Mouse (Mus musculus): Measurements from ENCODE around the gene Cyb5d1. TPM values are rescaled to one million over a fixed set of nuclear protein-coding genes. Genes with fewer than 3 reads are reported as not detected.
A peak's percentile ranks its signal among the peaks of the same experiment; 100 is the strongest.

Cyb5d1 gene
- polyA plus RNA-seq, 1 experiment from 2014 or later: 51.6 TPM

GRCm38 (mm10) chr11:69420554-69421000 lies 25.1 kb upstream of the Cyb5d1 start:
- peak overlapping the region; percentile 100 for H3K27ac ChIP-seq
- no peaks in the 10 kb centered on the region for H3K36me3 ChIP-seq
- 7% methylated on average over 10 of the region's 10 CpGs for WGBS
- no peak for DNase-seq (ENCODE audit: low spot score)
- H3K27me3 ChIP-seq (ENCODE audit: low read depth, poor library complexity, severe bottlenecking): peaks cover 38% of the 10 kb centered on the region
- no peaks in the 10 kb centered on the region for H3K9me3 ChIP-seq (replicated peaks)
- H3K4me3 ChIP-seq: peak overlapping the region; percentile 87
- H3K4me1 ChIP-seq: peaks cover 61% of the 10 kb centered on the region

GRCm38 (mm10) chr11:69419813-69420553 lies 24.6 kb upstream of the Cyb5d1 start:
- WGBS: under 1% methylated on average over 30 of the region's 31 CpGs
- H3K27me3 ChIP-seq (ENCODE audit: low read depth, poor library complexity, severe bottlenecking): peaks cover 38% of the 10 kb centered on the region
- DNase-seq (ENCODE audit: low spot score): peak; percentile 72
- H3K9me3 ChIP-seq (replicated peaks): no peaks in the 10 kb centered on the region
- H3K4me1 ChIP-seq: peaks cover 67% of the 10 kb centered on the region
- H3K4me3 ChIP-seq: peak overlapping the region; percentile 87
- H3K27ac ChIP-seq: peak overlapping the region; percentile 100
- no peaks in the 10 kb centered on the region for H3K36me3 ChIP-seq

DNA sequence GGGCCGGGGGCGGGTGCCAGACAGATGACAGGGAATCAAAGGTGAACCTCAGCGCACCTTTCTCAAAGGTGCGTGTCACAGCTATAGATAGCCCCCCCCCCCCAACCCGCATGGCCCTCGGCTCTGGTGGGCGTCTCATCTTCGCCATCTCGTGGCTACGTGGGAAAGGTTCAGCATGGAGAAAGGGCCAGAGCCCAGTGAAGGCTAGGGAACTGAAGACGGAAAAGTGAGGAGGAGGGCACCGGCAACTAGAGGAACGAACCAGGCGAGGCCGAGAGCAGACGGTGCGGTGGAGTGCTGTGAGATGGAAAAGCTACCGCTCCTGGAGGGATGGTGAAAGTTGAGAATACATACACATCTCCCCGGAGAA lies 24.0 kb upstream of the Cyb5d1 start:
- Histone ChIP-seq H3K9me3 (replicated peaks) (no peaks in the 10 kb centered on the region), H3K4me1 (peaks cover 72% of the 10 kb centered on the region), H3K27ac (peak overlapping the region; percentile 100), H3K4me3 (peak overlapping the region; percentile 87), H3K36me3 (no peaks in the 10 kb centered on the region), H3K27me3 (ENCODE audit: low read depth, poor library complexity, severe bottlenecking) (peaks cover 38% of the 10 kb centered on the region)
- WGBS: 0% methylated on average over 19 of the region's 19 CpGs
- peak; percentile 71 for DNase-seq (ENCODE audit: low spot score)

- peaks cover 33% of the 10 kb centered on the region for H3K27me3 ChIP-seq (ENCODE audit: low read depth, poor library complexity, severe bottlenecking)
- peak overlapping the region; percentile 87 for H3K4me3 ChIP-seq
- under 1% methylated on average over 45 of the region's 45 CpGs for WGBS
- peaks cover 4% of the 10 kb centered on the region for H3K36me3 ChIP-seq
- H3K9me3 ChIP-seq (replicated peaks): no peaks in the 10 kb centered on the region
- DNase-seq (ENCODE audit: low spot score): peak; percentile 96
- peaks cover 79% of the 10 kb centered on the region for H3K4me1 ChIP-seq
- peak overlapping the region; percentile 100 for H3K27ac ChIP-seq
These were observed 23.3 kb upstream of the Cyb5d1 start for GRCm38 (mm10) chr11:69418481-69419442.

- Histone ChIP-seq H3K4me1 (peaks cover 89% of the 10 kb centered on the region), H3K4me3 (peak overlapping the region; percentile 87), H3K36me3 (peaks cover 15% of the 10 kb centered on the region), H3K27me3 (ENCODE audit: low read depth, poor library complexity, severe bottlenecking) (peaks cover 22% of the 10 kb centered on the region), H3K27ac (peak overlapping the region; percentile 100), H3K9me3 (replicated peaks) (no peaks in the 10 kb centered on the region)
- peak; percentile 94 for DNase-seq (ENCODE audit: low spot score)
- WGBS: under 1% methylated on average over 39 of the region's 39 CpGs
These were observed 22.3 kb upstream of the Cyb5d1 start for GRCm38 (mm10) chr11:69417449-69418384.

DNA sequence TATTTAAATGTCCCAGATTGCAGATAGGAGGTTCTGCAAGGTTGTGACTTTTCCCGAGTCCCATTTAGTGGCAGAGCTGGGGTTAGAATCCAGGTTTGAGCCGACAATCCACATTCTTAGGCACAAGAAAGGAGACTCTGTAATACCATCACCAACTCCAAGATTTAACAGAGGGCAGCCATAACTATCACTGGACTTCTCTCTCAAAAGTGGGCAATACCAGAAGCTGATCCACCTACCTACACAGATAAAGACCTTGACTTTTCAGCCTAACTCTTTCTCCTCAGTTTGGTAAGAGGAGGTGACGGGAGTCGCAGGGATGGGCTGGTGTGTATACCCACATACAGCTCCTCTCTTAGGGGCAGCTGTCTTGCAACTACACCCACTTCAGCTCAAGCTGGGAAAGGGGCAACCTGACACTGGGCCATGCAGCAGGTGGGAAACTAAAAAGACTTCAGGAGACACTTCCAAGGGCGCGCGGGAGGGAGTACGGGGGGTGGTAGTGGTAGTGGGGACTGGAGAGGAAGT lies 21.6 kb upstream of the Cyb5d1 start:
- Histone ChIP-seq H3K4me3 (peak overlapping the region; percentile 87), H3K4me1 (peaks cover 97% of the 10 kb centered on the region), H3K27ac (peak overlapping the region; percentile 100), H3K27me3 (ENCODE audit: low read depth, poor library complexity, severe bottlenecking) (peaks cover 15% of the 10 kb centered on the region), H3K9me3 (replicated peaks) (no peaks in the 10 kb centered on the region), H3K36me3 (peaks cover 22% of the 10 kb centered on the region)
- no peak for DNase-seq (ENCODE audit: low spot score)
- 2% methylated on average over 8 of the region's 8 CpGs for WGBS

DNA sequence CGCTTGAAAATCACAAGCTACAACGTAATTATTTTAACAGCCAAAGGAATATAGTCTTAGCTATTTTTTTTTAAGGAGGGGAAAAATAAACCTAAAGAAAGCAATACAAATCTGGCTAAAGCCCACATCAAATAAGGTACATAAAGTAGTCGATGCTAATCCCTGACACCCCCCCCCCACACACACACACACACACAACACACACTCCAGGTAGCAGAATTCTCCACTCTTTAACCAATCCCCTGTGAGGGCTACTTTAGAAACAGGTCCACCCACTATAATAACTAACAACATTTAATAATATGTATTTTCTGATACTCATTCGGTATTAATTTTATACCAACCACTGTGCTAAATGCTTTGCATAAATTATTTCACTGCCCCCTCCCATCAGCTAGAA lies 21.1 kb upstream of the Cyb5d1 start:
- H3K36me3 ChIP-seq: peaks cover 27% of the 10 kb centered on the region
- no peaks in the 10 kb centered on the region for H3K9me3 ChIP-seq (replicated peaks)
- peaks cover 98% of the 10 kb centered on the region for H3K4me1 ChIP-seq
- peak overlapping the region; percentile 87 for H3K4me3 ChIP-seq
- WGBS: under 1% methylated on average over 4 of the region's 4 CpGs
- peaks cover 10% of the 10 kb centered on the region for H3K27me3 ChIP-seq (ENCODE audit: low read depth, poor library complexity, severe bottlenecking)
- no peak for DNase-seq (ENCODE audit: low spot score)
- peak overlapping the region; percentile 100 for H3K27ac ChIP-seq

DNA sequence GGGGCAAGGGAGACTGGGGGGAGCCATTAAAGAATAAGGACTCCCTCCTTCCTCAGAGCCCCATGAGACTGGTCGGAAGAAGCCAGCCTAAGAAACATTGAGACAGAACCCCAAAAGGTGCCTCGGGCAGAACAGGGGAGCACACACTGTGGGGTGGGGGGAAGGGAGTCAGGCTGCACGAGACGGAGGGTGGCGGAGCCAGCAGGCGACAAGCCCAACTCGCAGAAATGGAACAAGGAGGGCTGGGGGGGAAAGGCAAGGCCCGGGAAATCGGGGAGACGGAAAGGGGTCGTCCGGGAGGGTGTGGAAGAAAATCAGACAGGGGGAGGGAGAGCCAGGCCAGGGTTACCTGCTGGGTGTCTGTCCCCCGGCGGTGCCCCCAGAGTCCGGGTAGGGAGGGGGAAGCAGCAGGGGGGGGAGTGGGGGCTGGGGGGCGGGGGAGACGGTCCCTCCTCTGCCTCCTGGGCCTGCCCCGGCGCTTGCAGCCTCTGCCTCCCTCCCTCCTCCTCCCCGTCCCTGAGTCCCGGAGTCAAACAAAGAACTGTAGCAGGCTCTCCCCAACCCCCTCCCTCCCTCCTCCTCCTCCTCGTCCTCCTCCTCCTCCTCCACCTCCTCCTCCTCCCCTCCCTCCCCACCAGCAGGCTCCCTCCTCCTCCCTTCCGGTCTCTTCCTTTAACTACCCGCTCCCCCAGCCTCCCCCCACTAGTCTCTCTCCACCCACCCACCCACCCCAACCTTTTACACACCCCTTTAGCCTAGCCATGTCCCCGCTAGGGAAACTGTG lies 20.4 kb upstream of the Cyb5d1 start:
- Histone ChIP-seq H3K4me3 (peak overlapping the region; percentile 87), H3K27ac (peak overlapping the region; percentile 100), H3K9me3 (replicated peaks) (no peaks in the 10 kb centered on the region), H3K36me3 (peaks cover 27% of the 10 kb centered on the region), H3K4me1 (peaks cover 92% of the 10 kb centered on the region), H3K27me3 (ENCODE audit: low read depth, poor library complexity, severe bottlenecking) (peaks cover 4% of the 10 kb centered on the region)
- DNase-seq (ENCODE audit: low spot score): peak; percentile 89
- under 1% methylated on average over 16 of the region's 25 CpGs for WGBS

DNA sequence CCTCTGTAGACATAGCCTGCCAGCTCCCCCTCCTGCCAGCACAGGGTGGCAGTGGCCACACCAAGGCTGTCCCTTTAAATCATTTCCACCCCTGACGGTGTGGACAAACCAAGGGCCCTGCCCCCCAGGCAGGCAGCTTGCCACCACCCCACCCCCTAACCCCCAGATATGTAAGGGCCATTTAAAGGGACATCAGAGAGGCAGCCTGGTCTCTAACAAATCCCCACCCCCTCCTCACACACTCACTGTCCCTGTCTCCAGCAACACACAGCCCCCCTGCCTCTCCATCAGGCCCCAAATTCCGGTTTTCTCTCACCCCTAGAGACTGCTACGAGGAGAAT lies 19.9 kb upstream of the Cyb5d1 start:
- Histone ChIP-seq H3K4me1 (peaks cover 92% of the 10 kb centered on the region), H3K36me3 (peaks cover 27% of the 10 kb centered on the region), H3K9me3 (replicated peaks) (no peaks in the 10 kb centered on the region), H3K27ac (peak overlapping the region; percentile 100), H3K27me3 (ENCODE audit: low read depth, poor library complexity, severe bottlenecking) (no peaks in the 10 kb centered on the region), H3K4me3 (peak overlapping the region; percentile 87)
- DNase-seq (ENCODE audit: low spot score): no peak
- WGBS: 0% methylated on average over 3 of the region's 3 CpGs

- Histone ChIP-seq H3K27ac (peak overlapping the region; percentile 100), H3K4me3 (peak overlapping the region; percentile 87), H3K9me3 (replicated peaks) (no peaks in the 10 kb centered on the region), H3K27me3 (ENCODE audit: low read depth, poor library complexity, severe bottlenecking) (no peaks in the 10 kb centered on the region), H3K4me1 (peaks cover 90% of the 10 kb centered on the region), H3K36me3 (peaks cover 27% of the 10 kb centered on the region)
- peak; percentile 72 for DNase-seq (ENCODE audit: low spot score)
- 5% methylated on average over 4 of the region's 4 CpGs for WGBS
These were observed 19.2 kb upstream of the Cyb5d1 start for GRCm38 (mm10) chr11:69414421-69415326.

Data from limb, embryonic 10.5 days (tissue).